In the genomic region with DNA sequence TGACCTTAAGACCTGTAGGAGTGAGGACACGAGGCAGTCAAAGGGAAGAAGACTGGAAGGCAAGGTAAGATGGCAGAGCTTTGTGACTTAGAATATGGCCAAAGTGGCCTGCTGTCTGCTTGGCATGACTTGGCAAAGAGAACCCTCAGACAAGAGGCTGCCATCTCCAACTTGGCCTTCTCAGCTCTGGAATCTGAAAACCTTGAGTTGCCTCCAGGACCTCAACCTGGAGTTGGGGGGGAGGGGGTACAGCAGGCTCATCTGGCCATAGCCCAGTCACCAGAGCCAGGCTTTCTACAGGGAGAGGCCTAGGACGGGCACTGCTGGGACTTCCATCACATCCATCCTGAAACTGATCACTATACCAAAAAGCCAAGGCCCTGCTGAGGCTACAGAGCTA, we compare ENCODE assay signal across 23 mouse cellular contexts. TPM values are rescaled to one million over a fixed set of nuclear protein-coding genes. Genes with fewer than 3 reads are reported as not detected.
DNase-seq lines count a peak whose midpoint lies in the region; ATAC-seq and TF ChIP-seq lines count a peak whose summit lies in the region.
"Had no signal": no experiment of that assay in that cellular context is flagged by ENCODE, and none has a peak within 500 bp of the region (broad histone marks: within the 10 kb centered on the region; RNA-seq: fewer than 3 reads in every experiment).

No protein-coding gene starts in this region.

- H3K27ac ChIP-seq in forebrain, embryonic 10.5 days: peak overlapping the region; percentile 31; the same call in 1 of the 2 replicates
- no peak overlapping the region for H3K27ac ChIP-seq in forebrain, embryonic 13.5 days
- peak overlapping the region; percentile 82 for H3K27ac ChIP-seq in hindbrain, embryonic 12.5 days
- no peak overlapping the region; the same call in 1 of the 2 replicates for H3K27ac ChIP-seq in hindbrain, postnatal 0 days
- peak overlapping the region; percentile 34; the same call in 1 of the 2 replicates for H3K27ac ChIP-seq in cortical plate, adult 2 months (ENCODE audit: insufficient read depth, low read length)
- 0 out of 2 replicates have a peak overlapping the region, but pooled peaks have one; percentile 7 for H3K27ac ChIP-seq in hindbrain, embryonic 16.5 days (ENCODE audit: low read depth, low read length)
- H3K27ac ChIP-seq: gastrocnemius, adult 2 months; kidney, postnatal 0 days had no signal

- H3K27me3 ChIP-seq in forebrain, embryonic 10.5 days (ENCODE audit: poor library complexity, severe bottlenecking): no peaks in the 10 kb centered on the region
- no peaks in the 10 kb centered on the region for H3K27me3 ChIP-seq in forebrain, embryonic 13.5 days
- no peaks in the 10 kb centered on the region for H3K27me3 ChIP-seq in hindbrain, embryonic 12.5 days
- no peaks in the 10 kb centered on the region for H3K27me3 ChIP-seq in hindbrain, postnatal 0 days (ENCODE audit: insufficient read depth, low read length)
- H3K27me3 ChIP-seq in hindbrain, embryonic 16.5 days (replicated peaks; ENCODE audit: control insufficient read depth, insufficient read depth, low read length): no peaks in the 10 kb centered on the region
- H3K27me3 ChIP-seq: heart, embryonic 15.5 days; hindbrain, embryonic 15.5 days had no signal

- no peak overlapping the region for H3K4me3 ChIP-seq in forebrain, embryonic 10.5 days
- no peak overlapping the region for H3K4me3 ChIP-seq in forebrain, embryonic 13.5 days
- H3K4me3 ChIP-seq in hindbrain, embryonic 12.5 days: no peak overlapping the region
- no peak overlapping the region for H3K4me3 ChIP-seq in hindbrain, postnatal 0 days (ENCODE audit: low read length)
- H3K4me3 ChIP-seq in cortical plate, adult 2 months (ENCODE audit: insufficient read depth, low read length): no peak overlapping the region
- no peak overlapping the region for H3K4me3 ChIP-seq in hindbrain, embryonic 16.5 days (ENCODE audit: low read length)
- H3K4me3 ChIP-seq: erythroblast, embryonic 14.5 days; gastrocnemius, adult 2 months; heart, embryonic 15.5 days; hindbrain, embryonic 15.5 days had no signal

- H3K4me1 ChIP-seq in forebrain, embryonic 10.5 days: peaks cover 43% of the 10 kb centered on the region
- H3K4me1 ChIP-seq in forebrain, embryonic 13.5 days: peaks cover 79% of the 10 kb centered on the region
- peaks cover 62% of the 10 kb centered on the region for H3K4me1 ChIP-seq in hindbrain, embryonic 12.5 days
- H3K4me1 ChIP-seq in hindbrain, postnatal 0 days (ENCODE audit: insufficient read depth, low read length): peaks cover 49% of the 10 kb centered on the region
- peaks cover 14% of the 10 kb centered on the region for H3K4me1 ChIP-seq in cortical plate, adult 2 months (ENCODE audit: control insufficient read depth, insufficient read depth, low read length)
- peaks cover 34% of the 10 kb centered on the region for H3K4me1 ChIP-seq in hindbrain, embryonic 16.5 days (ENCODE audit: control insufficient read depth, insufficient read depth, low read depth, low read length)

- no peaks in the 10 kb centered on the region for H3K36me3 ChIP-seq in forebrain, embryonic 10.5 days (replicated peaks)
- H3K36me3 ChIP-seq in forebrain, embryonic 13.5 days (ENCODE audit: poor library complexity, severe bottlenecking): no peaks in the 10 kb centered on the region
- no peaks in the 10 kb centered on the region for H3K36me3 ChIP-seq in hindbrain, embryonic 12.5 days
- no peaks in the 10 kb centered on the region for H3K36me3 ChIP-seq in hindbrain, postnatal 0 days (ENCODE audit: insufficient read depth, low read length)
- H3K36me3 ChIP-seq in hindbrain, embryonic 16.5 days (ENCODE audit: control insufficient read depth, insufficient read depth, low read length): no peaks in the 10 kb centered on the region
- H3K36me3 ChIP-seq: heart, embryonic 15.5 days; hindbrain, embryonic 15.5 days had no signal

- ATAC-seq in forebrain, embryonic 13.5 days: no peak
- ATAC-seq in hindbrain, embryonic 12.5 days (ENCODE audit: low FRiP score): no peak
- ATAC-seq in hindbrain, postnatal 0 days: no peak
- ATAC-seq in hindbrain, embryonic 16.5 days: no peak
- ATAC-seq: activated CD4-positive, CD25-positive, alpha-beta regulatory T cell, adult 4 months; liver, postnatal 0 days had no signal

- DNase-seq in forebrain, embryonic 10.5 days (ENCODE audit: extremely low spot score, low spot score): no peak
- DNase-seq in hindbrain, postnatal 0 days (ENCODE audit: low spot score): no peak
- no peak for DNase-seq in embryo, embryonic 9.5 days (ENCODE audit: extremely low spot score)
- DNase-seq: adrenal gland, postnatal 14 days; cerebellum, adult 11 months; cerebellum, postnatal 36 days; gastrocnemius, adult 2 months; kidney, adult 11 months; layer of hippocampus, postnatal 36 days; liver; liver, postnatal 0 days; lung, postnatal 10 days; thymus, postnatal 25 days had no signal

- no peak for TF ChIP-seq POLR2A in cortical plate, adult 2 months (IDR thresholded peaks at IDR 0.05; ENCODE audit: extremely low read depth, insufficient read depth, low read length)

- 74% methylated on average over 2 of the region's 2 CpGs for WGBS in forebrain, embryonic 10.5 days
- 82% methylated on average over 2 of the region's 2 CpGs for WGBS in forebrain, embryonic 13.5 days
- 80% methylated on average over 2 of the region's 2 CpGs for WGBS in hindbrain, embryonic 12.5 days
- 68% methylated on average over 2 of the region's 2 CpGs for WGBS in hindbrain, postnatal 0 days
- 79% methylated on average over 2 of the region's 2 CpGs for WGBS in hindbrain, embryonic 16.5 days

- no peaks in the 10 kb centered on the region for H3K9me3 ChIP-seq in forebrain, embryonic 10.5 days
- H3K9me3 ChIP-seq in forebrain, embryonic 13.5 days (replicated peaks): no peaks in the 10 kb centered on the region
- no peaks in the 10 kb centered on the region for H3K9me3 ChIP-seq in hindbrain, embryonic 12.5 days (replicated peaks)
- H3K9me3 ChIP-seq in hindbrain, postnatal 0 days (ENCODE audit: low read length): no peaks in the 10 kb centered on the region
- H3K9me3 ChIP-seq in hindbrain, embryonic 16.5 days (ENCODE audit: control insufficient read depth, low read length): no peaks in the 10 kb centered on the region
- H3K9me3 ChIP-seq: G1E; heart, embryonic 15.5 days; hindbrain, embryonic 15.5 days had no signal

- TF ChIP-seq CTCF in hindbrain, postnatal 0 days (IDR thresholded peaks at IDR 0.05; ENCODE audit: low read depth): no peak
- no peak for TF ChIP-seq CTCF in cortical plate, adult 2 months (IDR thresholded peaks at IDR 0.05; ENCODE audit: extremely low read depth, insufficient read depth, low read length)

- no peak overlapping the region for H3K9ac ChIP-seq in forebrain, embryonic 13.5 days
- H3K9ac ChIP-seq in hindbrain, embryonic 12.5 days: no peak overlapping the region
- no peak overlapping the region for H3K9ac ChIP-seq in hindbrain, postnatal 0 days (replicated peaks; ENCODE audit: low read length)
- no peak overlapping the region; the same call in 1 of the 2 replicates for H3K9ac ChIP-seq in hindbrain, embryonic 16.5 days (ENCODE audit: low read depth, low read length)
- H3K9ac ChIP-seq: heart, embryonic 15.5 days; hindbrain, embryonic 15.5 days; liver, postnatal 0 days had no signal

- no peak overlapping the region for H3K4me2 ChIP-seq in forebrain, embryonic 13.5 days
- no peak overlapping the region for H3K4me2 ChIP-seq in hindbrain, embryonic 12.5 days (replicated peaks)
- H3K4me2 ChIP-seq in hindbrain, postnatal 0 days (ENCODE audit: low read depth, low read length): no peak overlapping the region
- H3K4me2 ChIP-seq in hindbrain, embryonic 16.5 days (ENCODE audit: low read length): no peak overlapping the region
- H3K4me2 ChIP-seq: heart, embryonic 15.5 days; hindbrain, embryonic 15.5 days had no signal

RNA-seq across cellular contexts. Expression of a gene that starts 55.0 kb away (rescaled TPM):
- 12.6 and 13.1 TPM in 2 replicates for polyA plus RNA-seq in forebrain, embryonic 10.5 days (2016; fragmentation: Nextera tagmentation; extraction: Ambion mirVana)
- 25.7 and 27.8 TPM in 2 replicates for polyA plus RNA-seq in forebrain, embryonic 13.5 days (2015; fragmentation: Nextera tagmentation; extraction: Ambion mirVana)
- polyA plus RNA-seq in hindbrain, embryonic 12.5 days (2016; fragmentation: Nextera tagmentation; extraction: Ambion mirVana): 29.3 and 34.8 TPM in 2 replicates
- 30.3 and 37.6 TPM in 2 replicates for total RNA-seq in hindbrain, postnatal 0 days (2014; rRNA removed)
- polyA plus RNA-seq in hindbrain, postnatal 0 days (2015; fragmentation: Nextera tagmentation; extraction: Ambion mirVana): 44.4 and 46.0 TPM in 2 replicates
- polyA plus RNA-seq in cortical plate, adult 2 months (2012; rRNA removed): 30.8 and 34.6 TPM in 2 replicates
- 23.5 and 26.3 TPM in 2 replicates for polyA plus RNA-seq in hindbrain, embryonic 16.5 days (2015; fragmentation: Nextera tagmentation; extraction: Ambion mirVana)

Comparison
In these comparisons a context has a peak if more than half of its experiments do, and no peak if none do; other contexts are left out.
1. H3K27ac ChIP-seq: peak in forebrain, embryonic 10.5 days (single experiment), hindbrain, embryonic 12.5 days (single experiment), cortical plate, adult 2 months (single experiment) and hindbrain, embryonic 16.5 days (single experiment); none in forebrain, embryonic 13.5 days (single experiment) and hindbrain, postnatal 0 days (single experiment).